Mouse (Mus musculus): ENCODE results near the gene Clec2l. TPM values are rescaled to one million over a fixed set of nuclear protein-coding genes. Genes with fewer than 3 reads are reported as not detected.

Gene Clec2l
- polyA plus RNA-seq, 2 experiments, result 0.09 TPM; not detected in 1

DNA sequence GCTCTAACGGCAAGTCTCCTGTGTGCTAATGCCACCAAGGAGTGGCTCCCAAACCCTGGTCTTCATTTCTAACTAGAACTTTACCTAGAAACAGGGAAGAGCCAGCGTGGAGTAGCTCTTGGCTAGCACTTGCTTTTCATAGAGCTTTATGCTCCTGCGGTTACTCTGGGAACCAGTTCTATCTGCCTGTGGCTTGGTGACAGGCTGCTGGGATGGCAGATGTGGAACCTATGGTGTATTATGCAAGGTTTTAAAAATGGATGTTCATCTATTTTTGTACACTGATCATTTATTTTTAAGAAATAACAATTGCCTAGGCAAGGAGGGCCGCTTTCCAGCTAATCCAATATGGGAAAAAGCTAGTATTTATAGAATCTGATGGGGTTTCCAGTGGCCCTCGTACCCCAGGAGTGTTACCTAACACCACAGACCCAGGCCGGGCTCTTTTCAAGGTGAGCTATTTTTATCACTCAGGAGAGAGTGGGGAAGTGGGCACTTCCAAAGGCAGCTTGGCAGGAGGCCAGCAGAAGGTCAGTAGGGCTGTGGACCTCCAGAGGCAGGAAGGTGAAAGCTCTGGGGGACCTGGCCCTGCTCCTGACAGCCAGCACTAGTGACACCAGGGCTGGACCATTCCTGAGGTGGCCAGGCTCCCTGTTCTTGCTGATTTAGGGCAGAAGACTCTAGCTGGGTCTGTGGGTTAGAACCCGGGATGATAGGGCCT is 41.6 kb downstream of the Clec2l start:
- Histone ChIP-seq H3K27me3 (ENCODE audit: control insufficient read depth, insufficient read depth, low read length) (no peaks in the 10 kb centered on the region), H3K36me3 (replicated peaks; ENCODE audit: control insufficient read depth, insufficient read depth, low read depth) (peaks cover 69% of the 10 kb centered on the region), H3K9me3 (ENCODE audit: control insufficient read depth, low read length) (no peaks in the 10 kb centered on the region), H3K27ac (no peak overlapping the region), H3K4me1 (replicated peaks; ENCODE audit: control insufficient read depth in 2 of 2, insufficient read depth in 2 of 2, low read length in 1 of 2) (no peaks in the 10 kb centered on the region), H3K4me3 (ENCODE audit: insufficient read depth in 1 of 2, low read depth in 2 of 2, low read length in 2 of 2) (no peak overlapping the region), H3K9ac (replicated peaks) (no peak overlapping the region), H3K4me2 (ENCODE audit: low read depth) (no peak overlapping the region)
- WGBS (ENCODE audit: insufficient replicate concordance), result 82% methylated on average over 7 of the region's 7 CpGs
- ATAC-seq (ENCODE audit: insufficient read depth), result no peak
- DNase-seq (ENCODE audit: low read depth in 3 of 3, low spot score in 3 of 3), result peak in 1 of 3 experiments; percentile 12
- TF ChIP-seq EP300 (IDR thresholded peaks at IDR 0.05; ENCODE audit: low read depth) (no peak), CTCF (IDR thresholded peaks at IDR 0.05; ENCODE audit: low read depth) (no peak)

DNA sequence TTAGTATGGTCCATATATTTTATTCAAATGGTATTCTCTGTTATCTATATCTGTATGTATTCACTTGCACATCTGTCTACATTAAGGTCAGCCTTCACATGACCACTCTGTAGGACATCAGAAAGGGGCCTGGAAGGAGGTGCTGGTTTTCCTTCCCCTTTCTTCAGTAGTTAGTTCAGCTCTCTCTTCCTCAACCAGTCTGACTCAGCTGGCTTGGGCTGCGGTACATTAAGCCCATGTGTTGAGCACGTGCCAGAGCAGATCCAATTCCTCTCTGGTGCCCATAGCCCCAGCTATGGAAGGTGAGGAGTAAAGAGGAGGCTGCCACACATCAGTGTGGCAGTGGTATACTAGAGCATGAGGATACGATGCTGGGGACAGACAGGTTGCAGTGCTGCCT is 47.6 kb downstream of the Clec2l start:
- TF ChIP-seq EP300 (IDR thresholded peaks at IDR 0.05; ENCODE audit: low read depth) (no peak), CTCF (IDR thresholded peaks at IDR 0.05; ENCODE audit: low read depth) (no peak)
- no peak overlapping the region for H3K9ac ChIP-seq (replicated peaks)
- H3K27ac ChIP-seq, result no peak overlapping the region
- ATAC-seq (ENCODE audit: insufficient read depth) (0 out of 2 replicates have a peak, but pooled peaks have one; percentile 23), DNase-seq (ENCODE audit: low read depth in 3 of 3, low spot score in 3 of 3) (no peak)
- H3K27me3 ChIP-seq (ENCODE audit: control insufficient read depth, insufficient read depth, low read length), result no peaks in the 10 kb centered on the region
- 73% methylated on average over 3 of the region's 3 CpGs for WGBS (ENCODE audit: insufficient replicate concordance)
- no peak overlapping the region for H3K4me2 ChIP-seq (ENCODE audit: low read depth)
- H3K36me3 ChIP-seq (replicated peaks; ENCODE audit: control insufficient read depth, insufficient read depth, low read depth), result peaks cover 77% of the 10 kb centered on the region
- H3K4me3 ChIP-seq (ENCODE audit: insufficient read depth in 1 of 2, low read depth in 2 of 2, low read length in 2 of 2), result no peak overlapping the region
- H3K9me3 ChIP-seq (ENCODE audit: control insufficient read depth, low read length), result no peaks in the 10 kb centered on the region
- H3K4me1 ChIP-seq (replicated peaks; ENCODE audit: control insufficient read depth in 2 of 2, insufficient read depth in 2 of 2, low read length in 1 of 2), result no peaks in the 10 kb centered on the region

DNA sequence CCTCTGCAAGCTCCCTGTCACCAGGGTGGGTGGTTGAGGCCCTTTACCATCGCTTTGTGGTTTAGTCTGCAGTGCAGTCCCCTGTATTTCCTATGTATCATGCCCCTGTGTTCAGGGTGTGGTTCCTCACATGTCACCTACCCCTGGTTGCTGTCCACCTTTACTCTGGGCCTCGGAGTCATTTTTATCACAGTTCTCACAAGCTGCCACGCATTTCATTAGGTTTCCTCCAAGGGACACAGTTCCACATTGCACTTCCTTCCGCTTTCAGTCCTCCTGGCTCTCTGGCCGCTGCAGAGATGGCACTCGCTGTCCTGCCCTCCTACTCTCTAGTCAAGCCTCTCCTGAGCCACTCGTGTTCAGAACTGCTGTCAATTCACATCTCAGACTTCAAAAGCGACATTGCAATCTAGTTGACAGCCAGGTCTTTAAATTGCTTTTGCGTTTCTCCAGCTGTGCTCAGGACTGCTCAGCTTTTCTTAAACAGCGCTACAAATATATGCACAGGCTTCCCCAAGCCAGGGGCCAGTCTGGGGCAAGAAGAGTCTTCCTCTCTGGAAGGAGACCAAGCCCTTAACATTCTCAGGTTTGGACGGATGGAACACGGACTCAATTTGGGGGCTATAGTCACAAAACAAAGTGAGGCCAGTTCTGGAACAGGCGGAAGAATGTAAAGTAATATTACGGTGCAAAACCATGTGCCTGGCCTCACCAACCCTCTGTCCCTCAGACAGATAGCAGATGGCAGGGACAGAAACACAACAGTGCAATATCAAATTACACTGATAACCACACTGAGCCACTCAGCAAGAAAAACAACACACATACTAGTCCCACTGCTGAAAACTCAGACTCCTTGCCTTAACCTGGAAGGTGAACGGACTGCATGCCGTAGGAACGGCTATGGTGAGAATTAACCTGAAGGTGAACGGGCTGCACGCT is 51.4 kb downstream of the Clec2l start:
- 68% methylated on average over 19 of the region's 19 CpGs for WGBS (ENCODE audit: insufficient replicate concordance)
- DNase-seq (ENCODE audit: low read depth in 3 of 3, low spot score in 3 of 3) (no peak), ATAC-seq (ENCODE audit: insufficient read depth) (no peak)
- TF ChIP-seq CTCF (IDR thresholded peaks at IDR 0.05; ENCODE audit: low read depth) (no peak), EP300 (IDR thresholded peaks at IDR 0.05; ENCODE audit: low read depth) (no peak)
- Histone ChIP-seq H3K4me3 (ENCODE audit: insufficient read depth in 1 of 2, low read depth in 2 of 2, low read length in 2 of 2) (no peak overlapping the region), H3K4me2 (ENCODE audit: low read depth) (no peak overlapping the region), H3K9ac (replicated peaks) (no peak overlapping the region), H3K9me3 (ENCODE audit: control insufficient read depth, low read length) (no peaks in the 10 kb centered on the region), H3K36me3 (replicated peaks; ENCODE audit: control insufficient read depth, insufficient read depth, low read depth) (peaks cover 100% of the 10 kb centered on the region), H3K27me3 (ENCODE audit: control insufficient read depth, insufficient read depth, low read length) (no peaks in the 10 kb centered on the region), H3K4me1 (replicated peaks; ENCODE audit: control insufficient read depth in 2 of 2, insufficient read depth in 2 of 2, low read length in 1 of 2) (no peaks in the 10 kb centered on the region), H3K27ac (no peak overlapping the region)

DNA sequence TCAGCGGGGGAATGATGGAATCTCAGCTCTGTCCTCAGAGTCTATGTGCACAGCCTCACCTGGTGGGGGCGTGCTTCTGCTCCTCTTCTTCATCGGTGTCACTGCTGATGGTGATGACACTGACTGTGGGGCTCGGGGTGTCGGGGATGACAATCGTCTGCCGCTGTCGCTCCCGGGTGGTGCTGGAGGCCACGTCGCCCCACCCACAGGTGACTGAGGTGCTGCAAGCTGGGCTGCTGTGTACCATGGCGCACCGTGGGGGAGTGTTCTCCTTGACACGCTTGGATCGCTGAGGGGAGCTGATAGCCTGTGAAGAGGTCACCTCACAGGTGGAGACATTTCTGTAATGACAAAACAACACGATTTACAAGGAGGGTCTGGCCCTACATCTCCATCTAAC is 53.0 kb downstream of the Clec2l start:
- Histone ChIP-seq H3K4me3 (ENCODE audit: insufficient read depth in 1 of 2, low read depth in 2 of 2, low read length in 2 of 2) (no peak overlapping the region), H3K9me3 (ENCODE audit: control insufficient read depth, low read length) (no peaks in the 10 kb centered on the region), H3K36me3 (replicated peaks; ENCODE audit: control insufficient read depth, insufficient read depth, low read depth) (peaks cover 99% of the 10 kb centered on the region), H3K27ac (no peak overlapping the region), H3K27me3 (ENCODE audit: control insufficient read depth, insufficient read depth, low read length) (no peaks in the 10 kb centered on the region), H3K4me2 (ENCODE audit: low read depth) (no peak overlapping the region), H3K4me1 (replicated peaks; ENCODE audit: control insufficient read depth in 2 of 2, insufficient read depth in 2 of 2, low read length in 1 of 2) (no peaks in the 10 kb centered on the region), H3K9ac (replicated peaks) (no peak overlapping the region)
- ATAC-seq (ENCODE audit: insufficient read depth), result no peak
- 89% methylated on average over 16 of the region's 16 CpGs for WGBS (ENCODE audit: insufficient replicate concordance)
- DNase-seq (ENCODE audit: low read depth in 3 of 3, low spot score in 3 of 3), result no peak
- TF ChIP-seq EP300 (IDR thresholded peaks at IDR 0.05; ENCODE audit: low read depth) (no peak), CTCF (IDR thresholded peaks at IDR 0.05; ENCODE audit: low read depth) (no peak)

DNA sequence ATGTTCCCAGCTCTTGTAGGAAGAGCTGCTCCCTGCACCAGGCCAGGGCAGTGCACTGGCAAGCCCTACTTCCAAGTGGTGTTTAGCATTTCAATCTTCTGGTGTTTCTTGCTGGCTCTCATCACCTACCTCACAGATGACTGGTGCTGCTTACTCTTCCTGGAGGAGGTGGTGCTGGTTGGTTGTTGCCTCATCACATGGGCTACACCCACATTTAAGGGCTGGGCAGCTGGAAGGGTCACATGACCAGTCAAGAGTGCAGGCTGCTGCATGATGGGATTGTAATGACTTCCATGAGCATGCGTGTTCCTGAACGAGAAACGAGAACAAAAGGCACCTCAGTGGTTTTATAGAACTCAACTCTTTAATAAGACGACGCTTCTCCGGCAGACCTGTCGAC is 55.8 kb downstream of the Clec2l start:
- no peaks in the 10 kb centered on the region for H3K27me3 ChIP-seq (ENCODE audit: control insufficient read depth, insufficient read depth, low read length)
- no peak overlapping the region for H3K4me2 ChIP-seq (ENCODE audit: low read depth)
- no peak for TF ChIP-seq CTCF (IDR thresholded peaks at IDR 0.05; ENCODE audit: low read depth)
- no peak for TF ChIP-seq EP300 (IDR thresholded peaks at IDR 0.05; ENCODE audit: low read depth)
- no peaks in the 10 kb centered on the region for H3K9me3 ChIP-seq (ENCODE audit: control insufficient read depth, low read length)
- H3K27ac ChIP-seq, result no peak overlapping the region
- no peak overlapping the region for H3K9ac ChIP-seq (replicated peaks)
- WGBS (ENCODE audit: insufficient replicate concordance), result 94% methylated on average over 7 of the region's 7 CpGs
- H3K36me3 ChIP-seq (replicated peaks; ENCODE audit: control insufficient read depth, insufficient read depth, low read depth), result peaks cover 82% of the 10 kb centered on the region
- H3K4me3 ChIP-seq (ENCODE audit: insufficient read depth in 1 of 2, low read depth in 2 of 2, low read length in 2 of 2), result no peak overlapping the region
- DNase-seq (ENCODE audit: low read depth in 3 of 3, low spot score in 3 of 3) (no peak), ATAC-seq (ENCODE audit: insufficient read depth) (no peak)
- H3K4me1 ChIP-seq (replicated peaks; ENCODE audit: control insufficient read depth in 2 of 2, insufficient read depth in 2 of 2, low read length in 1 of 2), result no peaks in the 10 kb centered on the region
